Mouse (Mus musculus) myocyte (in vitro differentiated cells): ENCODE measurements around the gene Qk. TPM values are rescaled to one million over a fixed set of nuclear protein-coding genes. Genes with fewer than 3 reads are reported as not detected.

Source experiments
- H3K27me3 ChIP-seq: one replicate; pipeline ENCODE4 v1.6.1; 2011; ENCODE audit not compliant: control insufficient read depth, insufficient read depth, insufficient read length
- H3K36me3 ChIP-seq: one replicate; pipeline ENCODE4 v1.6.1; 2011; ENCODE audit not compliant: control insufficient read depth, insufficient read depth
- H3K4me2 ChIP-seq: one replicate; pipeline ENCODE4 v1.6.1; 2011; ENCODE audit warnings: low read depth, control low read depth
- H3K4me3 ChIP-seq: one replicate; pipeline ENCODE4 v1.5.1; 2011; ENCODE audit warnings: mild to moderate bottlenecking, control low read depth, moderate library complexity
- H3K79me2 ChIP-seq: one replicate; pipeline ENCODE4 v1.6.1; 2011; ENCODE audit not compliant: control insufficient read depth, insufficient read depth
- H3ac ChIP-seq: one replicate; pipeline ENCODE4 v1.6.1; 2011; ENCODE audit not compliant: control insufficient read depth, insufficient read length
- CEBPB ChIP-seq: IDR thresholded peaks from 2 replicates; pipeline ENCODE4 v1.6.1; 2011; ENCODE audit warnings: mild to moderate bottlenecking, moderate library complexity; ENCODE audit not compliant: poor library complexity, insufficient read depth, severe bottlenecking
- E2F4 ChIP-seq: IDR thresholded peaks from one replicate; pipeline ENCODE4 v1.6.1; 2011; ENCODE audit warnings: mild to moderate bottlenecking, control low read depth, moderate library complexity; ENCODE audit not compliant: insufficient read depth
- MAX ChIP-seq: IDR thresholded peaks from one replicate; pipeline ENCODE4 v1.6.1; 2011; ENCODE audit warnings: low read depth, mild to moderate bottlenecking, control low read depth
- MYOD1 ChIP-seq, 3 experiments: IDR thresholded peaks; one replicate each; pipeline ENCODE4 v1.6.1; 2011; ENCODE audit warnings: control low read depth in 2 of 3, low read depth in 2 of 3, mild to moderate bottlenecking in 2 of 3, moderate library complexity in 1 of 3; ENCODE audit not compliant: insufficient read length in 2 of 3, control insufficient read depth in 1 of 3
- MYOG ChIP-seq, 3 experiments: IDR thresholded peaks; one replicate each; pipeline ENCODE4 v1.6.1; 2011; ENCODE audit warnings: control low read depth in 2 of 3, low read depth in 2 of 3, mild to moderate bottlenecking in 2 of 3; ENCODE audit not compliant: insufficient read length in 2 of 3, control insufficient read depth in 1 of 3, insufficient read depth in 1 of 3
- POLR2A ChIP-seq: IDR thresholded peaks from one replicate; pipeline ENCODE4 v1.6.1; 2011; ENCODE audit warnings: low read depth, mild to moderate bottlenecking, control low read depth, moderate library complexity; ENCODE audit not compliant: insufficient read length
- POLR2AphosphoS2 ChIP-seq: IDR thresholded peaks from one replicate; pipeline ENCODE4 v1.6.1; 2011; ENCODE audit warnings: low read depth, control low read depth; ENCODE audit not compliant: insufficient read length
- REST ChIP-seq: IDR thresholded peaks from one replicate; pipeline ENCODE4 v1.6.1; 2011; ENCODE audit warnings: mild to moderate bottlenecking, control low read depth, moderate library complexity; ENCODE audit not compliant: insufficient read depth, insufficient read length
- SRF ChIP-seq: IDR thresholded peaks from one replicate; pipeline ENCODE4 v1.6.1; 2011; ENCODE audit warnings: low read depth; ENCODE audit not compliant: control insufficient read depth, insufficient read length
- TCF12 ChIP-seq: IDR thresholded peaks from one replicate; pipeline ENCODE4 v1.6.1; 2011; ENCODE audit warnings: mild to moderate bottlenecking, control low read depth; ENCODE audit not compliant: poor library complexity, insufficient read depth, severe bottlenecking
- TCF3 ChIP-seq: IDR thresholded peaks from one replicate; pipeline ENCODE4 v1.6.1; 2011; ENCODE audit warnings: low read depth, control low read depth; ENCODE audit not compliant: insufficient read length
- USF1 ChIP-seq: IDR thresholded peaks from one replicate; pipeline ENCODE4 v1.6.1; 2011; ENCODE audit warnings: low read depth, mild to moderate bottlenecking, control low read depth, moderate library complexity
- polyA plus RNA-seq: library from polyadenylated mRNA; unstranded; fragments of >200 nt; fragmentation: generic; extraction: Trizol; gene quantifications from one replicate; pipeline ENCODE4 v1.2.1, GENCODE M21; 2012; ENCODE audit warnings: missing spikeins

Qk gene
- polyA plus RNA-seq, 1 experiment, result 85.6 TPM

DNA sequence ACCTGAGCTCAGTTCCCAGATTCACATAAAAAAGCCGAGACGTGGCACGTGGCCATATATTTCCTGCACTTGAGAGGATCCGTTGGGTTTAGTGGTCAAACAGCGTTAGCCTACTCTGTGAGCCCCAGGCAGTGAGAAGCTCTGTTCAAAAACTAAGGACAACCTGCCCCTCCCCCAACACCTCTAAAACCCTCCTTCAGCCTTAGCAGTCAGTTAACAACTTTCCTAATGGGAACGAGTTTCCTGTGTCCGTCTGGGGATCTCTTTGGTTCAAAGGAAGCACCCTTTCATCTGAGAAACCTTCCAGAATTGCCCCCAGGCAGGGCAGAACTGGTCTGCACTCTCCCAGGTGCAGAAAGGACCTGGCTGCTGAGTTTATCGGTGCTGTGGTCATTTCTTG, 36.1 kb upstream of the Qk start:
- no peaks in the 10 kb centered on the region for H3K36me3 ChIP-seq
- no peak overlapping the region for H3ac ChIP-seq
- H3K4me3 ChIP-seq, result no peak overlapping the region
- H3K79me2 ChIP-seq, result no peaks in the 10 kb centered on the region
- no peak for TF ChIP-seq POLR2A
- no peak for TF ChIP-seq CEBPB
- no peak for TF ChIP-seq E2F4
- no peak for TF ChIP-seq TCF3
- no peak for TF ChIP-seq SRF
- TF ChIP-seq TCF12, result no peak
- no peak for TF ChIP-seq POLR2AphosphoS2
- TF ChIP-seq USF1, result no peak
- no peak for TF ChIP-seq MAX
- TF ChIP-seq MYOG (IDR thresholded peaks at IDR 0.05; ENCODE audit: control insufficient read depth in 1 of 3, insufficient read depth in 1 of 3, insufficient read length in 2 of 3, low read depth in 2 of 3), result no peak
- TF ChIP-seq MYOD1 (IDR thresholded peaks at IDR 0.05; ENCODE audit: control insufficient read depth in 1 of 3, insufficient read length in 2 of 3, low read depth in 2 of 3), result no peak
- TF ChIP-seq REST, result no peak
- H3K4me2 ChIP-seq, result no peak overlapping the region
- H3K27me3 ChIP-seq, result no peaks in the 10 kb centered on the region

DNA sequence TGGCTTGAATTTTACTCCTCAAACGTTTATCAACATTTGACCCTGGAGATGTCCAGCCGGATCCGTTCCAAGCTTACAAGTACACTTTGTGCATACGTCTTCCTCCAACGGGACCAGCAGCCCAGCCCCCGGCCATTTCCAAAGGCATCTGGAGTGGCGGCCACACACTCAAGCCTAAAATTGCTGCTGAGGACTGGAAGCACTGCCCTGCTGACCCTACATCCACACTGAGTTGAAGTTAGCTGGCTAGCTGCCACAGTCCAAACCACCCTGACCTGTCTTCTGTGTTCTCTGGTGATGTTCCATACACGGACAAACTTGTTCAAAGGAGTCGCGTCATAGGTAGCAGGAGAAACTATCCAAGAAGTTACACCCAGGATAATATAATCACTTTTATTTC, 18.6 kb upstream of the Qk start:
- H3K36me3 ChIP-seq, result no peaks in the 10 kb centered on the region
- no peak for TF ChIP-seq CEBPB
- no peak for TF ChIP-seq E2F4
- no peak for TF ChIP-seq POLR2AphosphoS2
- TF ChIP-seq USF1, result no peak
- no peak for TF ChIP-seq TCF12
- H3K4me3 ChIP-seq, result no peak overlapping the region

DNA sequence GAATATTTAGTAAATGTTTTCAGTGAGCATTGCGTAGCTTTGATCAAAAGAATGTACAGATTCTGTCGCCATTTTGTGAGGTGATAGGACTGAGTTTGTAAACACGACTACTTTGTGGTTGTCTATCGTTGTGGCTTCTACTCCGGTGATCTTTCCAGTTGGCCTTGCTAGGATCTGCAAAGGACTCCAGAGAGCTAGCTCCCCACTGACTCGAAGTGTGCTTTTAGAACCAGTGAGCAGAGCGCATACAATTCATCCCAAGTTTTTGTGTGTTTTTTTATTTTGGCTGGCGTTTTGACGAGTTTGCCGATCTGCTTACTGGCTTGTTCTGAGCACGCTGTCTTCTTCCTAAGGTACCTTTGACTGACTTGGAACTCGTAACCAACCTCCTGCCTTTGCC, 16.9 kb upstream of the Qk start:
- Histone ChIP-seq H3K79me2 (no peaks in the 10 kb centered on the region), H3K4me3 (no peak overlapping the region), H3K27me3 (no peaks in the 10 kb centered on the region), H3K4me2 (no peak overlapping the region), H3K36me3 (no peaks in the 10 kb centered on the region), H3ac (no peak overlapping the region)
- no peak for TF ChIP-seq E2F4
- TF ChIP-seq POLR2A, result no peak
- TF ChIP-seq MYOG (IDR thresholded peaks at IDR 0.05; ENCODE audit: control insufficient read depth in 1 of 3, insufficient read depth in 1 of 3, insufficient read length in 2 of 3, low read depth in 2 of 3), result no peak
- no peak for TF ChIP-seq MAX
- TF ChIP-seq CEBPB, result no peak
- no peak for TF ChIP-seq REST
- no peak for TF ChIP-seq SRF
- no peak for TF ChIP-seq TCF12
- no peak for TF ChIP-seq POLR2AphosphoS2
- TF ChIP-seq MYOD1 (IDR thresholded peaks at IDR 0.05; ENCODE audit: control insufficient read depth in 1 of 3, insufficient read length in 2 of 3, low read depth in 2 of 3), result no peak
- TF ChIP-seq USF1, result no peak
- no peak for TF ChIP-seq TCF3

More for the DNA sequence above, 18.6 kb upstream of the Qk start:
- Histone ChIP-seq H3K79me2 (no peaks in the 10 kb centered on the region), H3ac (no peak overlapping the region), H3K27me3 (no peaks in the 10 kb centered on the region), H3K4me2 (no peak overlapping the region)

DNA sequence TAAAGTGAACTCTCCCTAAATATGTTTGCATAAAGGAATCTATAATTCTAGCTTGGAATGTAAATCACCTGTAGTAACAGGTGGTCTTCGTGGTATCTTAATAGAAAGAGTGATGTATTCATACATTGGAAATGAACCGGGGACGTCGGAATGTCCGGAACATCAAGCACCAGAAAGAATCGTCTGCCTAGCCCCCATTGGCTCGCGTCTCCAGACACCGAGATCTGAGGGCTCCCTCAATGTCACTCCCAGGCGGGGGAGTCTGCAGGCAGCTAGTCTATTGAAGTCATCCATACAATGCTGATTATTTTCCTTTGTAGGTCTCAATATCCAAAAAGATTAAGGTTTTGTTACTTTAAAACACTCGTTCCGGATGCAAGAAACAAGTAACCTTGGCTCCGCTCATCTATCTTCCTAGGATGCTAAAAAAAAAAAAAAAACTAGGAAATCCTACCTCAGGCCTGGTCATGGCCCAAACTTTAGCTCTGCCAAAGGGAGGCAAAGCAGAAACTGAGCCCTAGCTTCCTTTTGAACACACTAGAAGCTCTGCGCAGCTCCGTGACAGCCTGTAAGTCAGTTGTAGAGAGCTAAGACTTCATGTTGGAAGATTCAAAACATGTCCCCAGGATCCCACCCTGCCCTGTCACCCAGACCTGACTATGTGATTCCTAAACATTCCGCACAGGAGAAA, 16.3 kb upstream of the Qk start:
- no peaks in the 10 kb centered on the region for H3K36me3 ChIP-seq
- H3K4me2 ChIP-seq, result no peak overlapping the region
- H3K27me3 ChIP-seq, result no peaks in the 10 kb centered on the region
- H3K79me2 ChIP-seq, result no peaks in the 10 kb centered on the region
- H3ac ChIP-seq, result no peak overlapping the region
- TF ChIP-seq REST, result no peak
- TF ChIP-seq CEBPB, result no peak
- no peak for TF ChIP-seq E2F4
- TF ChIP-seq USF1, result no peak
- TF ChIP-seq MAX, result no peak
- no peak for TF ChIP-seq MYOG (IDR thresholded peaks at IDR 0.05; ENCODE audit: control insufficient read depth in 1 of 3, insufficient read depth in 1 of 3, insufficient read length in 2 of 3, low read depth in 2 of 3)
- TF ChIP-seq TCF12, result no peak
- no peak for TF ChIP-seq MYOD1 (IDR thresholded peaks at IDR 0.05; ENCODE audit: control insufficient read depth in 1 of 3, insufficient read length in 2 of 3, low read depth in 2 of 3)
- TF ChIP-seq TCF3, result no peak
- H3K4me3 ChIP-seq, result no peak overlapping the region
